Mouse (Mus musculus) gastrocnemius, postnatal 10 days (tissue): ENCODE measurements around the gene Ube4b. TPM values are rescaled to one million over a fixed set of nuclear protein-coding genes. Genes with fewer than 3 reads are reported as not detected.

Experiments
- DNase-seq: peaks from one replicate; pipeline ENCODE4 v3.0.0; 2021; ENCODE audit warnings: mixed read lengths
- total RNA-seq, 2 experiments: library from RNA; stranded (reverse); gene quantifications; 2 replicates each; pipeline ENCODE4 v1.2.3; 2021

The Ube4b gene
- total RNA-seq, 2 experiments from 2014 or later, result 45.4 to 49.7 TPM

DNA sequence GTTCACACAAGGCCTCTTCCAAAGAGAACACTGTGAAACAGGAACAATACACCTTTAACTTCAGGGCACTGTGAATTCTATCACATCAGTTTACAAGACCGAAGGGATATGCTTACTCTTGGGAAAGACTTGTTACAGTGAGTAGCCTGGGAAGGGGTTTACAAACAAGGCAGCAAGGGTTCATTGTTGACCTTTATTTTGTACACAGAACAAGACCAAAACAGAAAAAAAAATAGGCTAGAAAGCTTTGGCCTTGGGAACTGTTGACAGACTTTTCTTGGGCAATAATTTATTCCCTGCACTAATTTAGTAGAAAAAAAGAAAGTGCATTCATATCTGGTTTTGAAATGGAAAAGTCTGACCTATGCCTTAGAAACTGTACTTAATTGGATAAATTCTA lies 122.1 kb downstream of the Ube4b start:
- no peak for DNase-seq

DNA sequence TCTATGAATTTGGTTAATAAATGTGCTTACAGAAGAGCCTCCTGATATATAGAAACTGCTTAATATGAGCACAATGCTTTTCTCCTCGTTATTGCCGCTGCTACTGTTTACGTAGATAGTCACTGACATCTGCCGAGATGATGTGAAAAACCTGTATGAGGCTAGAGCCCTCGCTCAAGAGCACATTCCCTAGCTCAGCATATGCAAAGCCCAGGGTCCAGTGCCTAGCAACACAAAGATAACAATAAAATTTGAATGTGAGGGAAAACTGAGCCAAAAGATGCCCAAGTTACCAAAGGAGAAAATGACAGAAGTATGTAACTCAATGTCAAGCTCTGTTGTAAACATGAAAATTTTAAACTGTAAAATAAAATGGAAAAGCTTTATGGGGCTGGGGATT lies 123.0 kb downstream of the Ube4b start:
- DNase-seq, result no peak

DNA sequence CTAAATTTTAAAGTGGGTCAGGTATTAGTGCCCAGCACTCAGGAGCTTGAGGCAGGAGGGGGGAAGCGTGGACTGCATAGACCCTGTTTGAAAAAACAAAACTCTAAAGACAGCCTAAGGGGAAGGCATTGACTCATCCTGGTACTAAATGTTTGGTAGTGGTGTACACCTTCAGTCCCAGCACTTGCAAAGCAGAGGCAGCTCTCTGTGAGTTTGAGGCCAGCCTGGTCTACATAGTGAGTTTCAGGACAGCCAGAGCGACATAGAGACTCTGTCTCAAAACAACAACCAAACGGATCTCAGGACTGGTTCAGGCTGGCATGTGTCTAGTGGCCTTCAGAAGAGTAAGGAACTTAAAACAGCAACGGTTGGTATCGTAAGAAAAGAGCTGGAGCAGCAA lies 123.8 kb downstream of the Ube4b start:
- no peak for DNase-seq

DNA sequence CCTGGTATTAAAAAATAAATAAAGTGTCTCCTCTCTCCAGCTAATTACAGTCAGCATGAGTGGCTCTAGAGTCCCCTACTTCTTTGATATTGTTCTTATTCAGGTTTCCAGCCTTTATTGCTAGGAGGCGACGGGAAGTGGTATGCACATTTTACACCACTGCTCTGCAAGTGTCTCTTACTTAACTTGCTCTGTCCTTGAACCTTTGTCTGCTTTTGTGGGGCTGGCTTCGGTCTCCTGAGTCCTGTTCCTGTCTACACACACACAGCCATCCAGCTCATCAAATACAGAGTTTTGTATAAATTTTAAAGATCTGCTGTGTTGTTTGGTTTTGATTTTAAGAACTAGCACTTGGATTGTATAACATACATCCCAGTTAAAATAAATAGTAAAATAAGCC lies 124.4 kb downstream of the Ube4b start:
- DNase-seq, result no peak

DNA sequence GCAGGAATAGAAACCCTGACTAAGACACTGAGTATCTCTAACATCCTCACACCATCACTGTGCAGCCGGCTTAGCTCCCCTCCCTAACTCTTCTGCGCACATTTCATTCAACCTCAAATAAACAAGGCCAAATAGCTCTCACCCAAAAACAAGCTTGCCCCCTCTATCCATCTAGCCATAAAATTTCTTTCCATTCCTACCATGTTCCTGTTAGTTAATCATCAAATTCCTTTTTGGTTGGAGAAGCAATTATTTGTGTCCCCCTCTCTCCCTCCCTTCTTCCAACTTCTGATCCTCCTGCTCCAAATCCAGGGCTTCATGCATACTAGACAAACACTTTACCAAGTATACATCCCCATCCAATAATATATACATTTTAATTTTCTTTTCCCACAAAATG lies 130.0 kb downstream of the Ube4b start:
- no peak for DNase-seq

DNA sequence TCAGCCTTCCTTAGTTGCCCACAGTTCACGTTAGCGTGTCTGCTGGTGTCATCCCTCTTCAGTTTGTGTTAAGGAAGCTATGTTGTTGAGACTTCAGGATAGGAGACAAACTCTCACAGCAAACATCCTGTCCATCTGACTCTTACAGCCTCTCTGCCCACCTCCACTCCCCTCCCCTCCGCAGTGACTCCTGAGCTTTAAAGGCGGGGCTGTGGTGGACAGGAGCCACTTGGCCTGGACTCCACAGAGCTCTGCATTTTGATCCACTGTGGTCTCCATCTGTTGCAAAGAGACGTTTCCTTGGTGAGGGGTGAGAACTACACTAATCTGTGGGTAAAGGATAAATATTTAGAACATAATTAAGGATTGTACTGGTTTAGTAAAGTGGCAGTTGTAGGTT lies 133.6 kb downstream of the Ube4b start:
- DNase-seq, result no peak

DNA sequence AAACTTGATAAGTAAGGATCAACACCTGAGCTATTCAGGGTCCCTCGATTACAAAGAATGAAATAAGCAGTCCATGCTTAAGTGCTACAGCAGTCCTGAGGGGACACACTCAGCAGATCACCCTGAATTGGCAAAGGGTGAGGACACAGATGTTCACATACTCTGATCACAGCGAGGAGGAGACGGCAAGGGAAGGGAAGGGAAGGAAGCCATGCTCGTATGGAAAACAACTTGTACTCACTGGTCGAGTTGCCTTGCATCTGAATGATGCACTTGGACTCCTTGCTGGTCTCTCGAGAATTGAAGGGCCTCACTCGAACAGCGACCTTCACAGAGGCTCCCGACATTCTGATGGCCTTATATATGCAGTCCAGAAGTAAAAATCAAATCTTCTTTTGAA lies 135.5 kb downstream of the Ube4b start:
- DNase-seq, result no peak

DNA sequence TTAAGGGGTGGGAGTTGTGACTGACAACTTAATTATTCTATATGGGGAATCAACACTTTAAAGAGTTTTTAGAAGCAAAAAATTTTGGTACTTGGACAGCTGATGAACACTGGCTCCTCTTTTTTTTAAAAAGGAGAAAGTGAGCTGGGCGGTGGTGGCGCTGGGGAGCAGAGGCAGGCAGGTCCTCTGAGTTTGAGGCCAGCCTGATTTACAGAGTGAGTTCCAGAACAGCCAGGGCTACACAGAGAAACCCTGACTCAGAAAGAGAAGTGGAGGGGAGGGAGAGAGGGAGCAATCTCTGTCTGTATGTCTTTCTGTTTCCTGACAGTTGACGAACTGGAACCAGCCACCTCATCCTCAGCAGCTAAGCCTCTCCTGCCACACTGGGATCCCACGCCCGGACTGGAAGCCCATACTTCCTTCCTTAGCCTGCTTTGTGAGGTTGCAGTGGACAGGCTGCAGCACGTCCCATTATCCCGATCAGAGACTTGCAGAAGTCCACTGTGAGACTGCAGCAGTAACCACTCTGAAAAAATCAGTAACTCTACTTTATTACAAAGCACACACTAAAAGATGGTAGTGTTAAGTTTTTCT lies 136.3 kb downstream of the Ube4b start:
- DNase-seq, result no peak

DNA sequence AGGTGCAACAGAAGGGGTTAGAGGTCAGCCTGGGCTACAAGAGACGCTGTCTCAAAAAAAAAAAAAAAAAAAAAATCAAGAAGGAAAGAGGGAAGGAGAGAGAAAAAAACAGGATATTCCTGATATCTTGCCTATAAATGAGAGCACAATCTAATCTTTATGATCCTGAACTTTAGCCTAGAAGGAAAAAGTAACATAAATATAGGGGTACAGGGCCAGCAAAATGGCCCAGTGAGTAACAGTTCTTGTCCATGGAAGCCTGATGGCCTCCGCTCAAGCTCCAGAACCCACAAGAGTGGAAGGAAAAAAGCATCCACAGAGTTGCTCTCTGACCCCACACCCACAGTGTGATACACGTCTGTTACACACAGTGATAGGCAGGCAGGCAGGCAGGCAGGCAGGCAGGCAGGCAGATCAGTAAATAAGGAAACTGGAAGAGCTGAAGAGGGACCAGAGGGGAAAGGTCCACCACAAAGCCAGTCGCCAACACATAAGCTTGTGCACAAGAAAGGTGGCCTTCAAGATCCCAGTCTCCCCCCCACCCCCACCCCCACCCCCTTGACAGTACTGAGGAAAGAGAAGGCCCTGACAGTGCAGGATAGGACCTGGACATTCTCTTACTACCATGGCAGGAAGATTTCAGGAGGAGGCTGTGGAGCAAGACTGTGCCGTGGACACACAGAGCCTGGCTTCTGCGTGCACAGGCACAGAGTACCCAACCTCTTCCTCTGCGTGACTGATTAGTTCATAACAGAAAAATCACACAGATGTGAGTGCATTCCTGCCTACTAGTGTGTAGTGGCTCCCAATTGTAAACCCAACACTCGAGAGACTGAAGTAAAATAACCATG lies 140.0 kb downstream of the Ube4b start:
- DNase-seq, result no peak

DNA sequence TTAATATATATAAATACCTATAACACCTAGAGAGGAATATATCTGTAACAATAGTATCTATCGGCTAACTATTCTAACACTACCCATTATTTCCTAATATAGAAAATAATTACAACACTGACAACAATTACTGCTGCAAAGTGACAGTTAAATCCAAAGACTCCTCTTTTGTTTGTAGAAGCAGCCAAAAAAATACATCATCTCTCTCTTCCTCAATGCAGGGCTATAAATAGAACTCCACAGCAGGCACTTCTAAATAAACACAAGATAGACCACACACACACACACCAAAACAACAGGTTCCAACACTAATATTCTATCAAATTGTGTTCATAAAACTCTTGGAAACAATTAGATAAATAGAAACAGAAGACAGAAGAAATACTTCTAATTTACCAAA lies 140.9 kb downstream of the Ube4b start:
- no peak for DNase-seq

DNA sequence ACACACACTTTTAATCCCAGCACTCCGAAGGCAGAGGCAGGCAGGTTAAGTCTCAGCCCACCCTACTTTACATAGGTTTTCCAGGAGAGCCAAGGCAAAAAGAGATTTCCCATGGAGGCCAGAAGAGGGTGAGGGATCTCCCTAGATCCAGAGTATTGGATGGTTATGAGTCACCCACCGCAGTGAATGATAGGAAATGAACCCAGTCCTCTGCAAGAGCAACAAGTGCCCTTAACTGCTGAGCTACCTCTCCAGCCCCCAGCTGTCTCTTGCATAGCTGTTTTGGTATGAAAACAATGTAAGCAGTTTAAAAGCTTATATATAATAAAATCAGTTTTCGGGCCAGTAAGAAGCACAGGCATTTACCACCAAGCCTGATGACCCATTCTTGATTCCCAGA lies 143.5 kb downstream of the Ube4b start:
- DNase-seq, result no peak

DNA sequence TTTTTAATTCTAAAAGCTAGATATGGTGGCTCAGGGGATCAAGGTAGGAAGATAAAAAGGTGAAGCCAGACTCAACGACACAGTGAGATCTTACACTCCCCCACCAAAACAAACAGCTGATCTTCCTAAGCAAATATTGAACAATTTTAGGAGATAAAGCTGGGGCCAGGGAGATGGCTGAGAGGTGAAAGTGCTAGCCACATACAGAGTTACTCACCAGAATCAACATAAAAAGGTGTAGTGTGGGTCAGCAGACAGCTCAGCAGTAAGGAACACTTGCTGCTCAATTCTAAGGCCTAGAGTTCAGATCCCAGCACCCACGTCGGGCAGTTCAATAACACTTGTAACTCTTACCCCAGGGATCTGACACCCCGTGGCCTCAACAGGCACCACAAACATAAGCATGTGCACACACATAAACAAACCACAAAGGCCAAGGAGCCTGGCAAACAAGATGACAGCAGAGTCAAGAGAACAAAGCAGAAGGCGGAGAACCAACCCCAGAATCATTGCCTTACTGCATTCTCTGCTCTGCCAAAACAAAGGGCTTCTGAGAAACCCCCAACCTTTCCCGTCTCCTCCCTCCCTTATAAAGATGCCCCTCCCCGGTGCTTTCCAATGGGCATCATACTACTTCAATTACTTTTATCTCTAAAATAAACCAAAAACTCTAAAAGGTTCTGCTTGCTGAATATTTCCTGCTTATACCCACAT lies 144.4 kb downstream of the Ube4b start:
- no peak for DNase-seq

Other genes starting within 250 kb of the Ube4b start
- 100 to 1,000 TPM; 245 to 257 TPM for gene Kif1b, start 119.1 kb downstream of the Ube4b start, total RNA-seq
- gene Rbp7, start 28.2 kb upstream of the Ube4b start, total RNA-seq, result 10 to 100 TPM in 1 of 2 experiments, 1 to 10 TPM in 1; 8.3 to 10.0 TPM
- not detected for gene Tmem274, start 50.6 kb upstream of the Ube4b start, total RNA-seq
- 10 to 100 TPM; 16.0 to 16.1 TPM for gene Nmnat1, start 58.5 kb upstream of the Ube4b start, total RNA-seq
- gene Lzic, start 58.5 kb upstream of the Ube4b start, total RNA-seq, result 10 to 100 TPM; 17.0 to 21.5 TPM
- 10 to 100 TPM; 61.4 to 76.9 TPM for gene Ctnnbip1, start 91.5 kb upstream of the Ube4b start, total RNA-seq
- gene Clstn1, start 159.7 kb upstream of the Ube4b start, total RNA-seq, result 10 to 100 TPM; 63.5 to 69.0 TPM